Mouse (Mus musculus) kidney, postnatal 14 days (tissue): Measurements from ENCODE around the gene Napsa.
A peak's percentile ranks its signal among the peaks of the same experiment; 100 is the strongest.

Experiments
- DNase-seq: peaks from one replicate; pipeline ENCODE4 v3.0.0; 2022; ENCODE audit warnings: mixed read lengths

Gene Napsa

DNA sequence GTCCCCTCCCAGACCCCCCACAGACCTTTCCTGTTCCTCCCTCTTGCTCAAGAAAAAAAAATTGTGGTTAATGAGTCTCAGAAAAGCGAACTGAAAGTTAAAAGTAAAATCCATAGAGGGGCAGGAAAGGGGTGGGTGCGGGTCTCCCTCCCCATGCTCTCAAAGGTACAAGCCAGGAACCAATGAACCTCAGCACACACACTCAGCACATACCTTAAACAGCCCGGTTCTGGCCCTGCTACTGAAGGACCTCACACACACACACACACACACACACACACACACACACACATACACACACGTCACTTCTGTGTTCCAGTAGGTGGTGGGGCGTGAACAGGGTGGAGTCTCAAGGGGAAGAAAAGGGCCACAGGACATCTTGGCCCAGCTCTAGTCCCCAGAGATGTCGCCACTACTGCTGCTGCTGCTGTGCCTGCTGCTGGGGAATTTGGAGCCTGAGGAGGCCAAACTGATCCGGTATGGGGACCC lies at the start of gene Napsa:
Gene Napsa, plus strand, starts transcription at position 168 of the 489 bp plus-strand sequence.
- peak; percentile 79 for DNase-seq

DNA sequence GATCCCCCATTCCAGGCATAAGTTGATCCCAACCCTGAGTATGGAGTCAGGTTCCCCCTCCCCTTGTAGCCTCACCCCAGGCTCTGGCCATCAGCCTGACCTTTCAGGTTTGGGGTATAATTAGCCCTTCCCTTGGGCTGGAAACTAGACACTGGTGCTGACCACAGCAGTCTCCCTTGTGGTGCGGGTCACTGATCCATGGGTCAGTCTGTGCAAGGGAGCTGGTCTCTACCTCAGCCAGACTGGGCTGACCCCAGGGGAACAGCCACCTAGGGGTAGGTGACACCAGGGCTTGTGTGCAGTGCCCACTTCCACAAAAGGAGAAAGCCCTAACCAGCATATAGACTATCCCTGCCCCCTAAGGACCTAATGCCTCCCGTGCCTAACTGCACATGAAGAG lies 49.1 kb upstream of the Napsa start:
- DNase-seq: no peak

DNA sequence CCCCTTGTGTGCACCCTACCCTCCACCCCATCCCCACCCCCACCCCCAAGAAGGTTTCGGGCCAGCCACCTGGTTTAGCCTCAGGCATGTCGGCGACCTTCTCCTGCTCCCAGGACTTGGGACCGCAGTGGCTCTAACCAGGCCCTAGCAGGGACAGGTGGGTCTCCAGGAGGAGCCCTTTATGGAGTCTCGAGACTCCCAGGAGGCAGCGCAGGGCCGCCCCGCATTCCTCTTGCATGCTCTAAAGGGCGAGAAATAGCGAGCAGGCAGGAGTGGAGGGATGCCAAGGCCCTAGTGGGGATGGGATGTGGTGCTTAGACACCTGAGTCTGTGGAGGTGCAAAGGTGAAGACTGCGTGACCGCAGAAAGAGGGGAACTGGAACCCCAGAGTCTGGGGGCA lies 47.7 kb upstream of the Napsa start, which contains the start of gene Mybpc2:
Gene Mybpc2, minus strand, starts transcription at position 155 of the 400 bp plus-strand sequence.
- DNase-seq: peak; percentile 37

DNA sequence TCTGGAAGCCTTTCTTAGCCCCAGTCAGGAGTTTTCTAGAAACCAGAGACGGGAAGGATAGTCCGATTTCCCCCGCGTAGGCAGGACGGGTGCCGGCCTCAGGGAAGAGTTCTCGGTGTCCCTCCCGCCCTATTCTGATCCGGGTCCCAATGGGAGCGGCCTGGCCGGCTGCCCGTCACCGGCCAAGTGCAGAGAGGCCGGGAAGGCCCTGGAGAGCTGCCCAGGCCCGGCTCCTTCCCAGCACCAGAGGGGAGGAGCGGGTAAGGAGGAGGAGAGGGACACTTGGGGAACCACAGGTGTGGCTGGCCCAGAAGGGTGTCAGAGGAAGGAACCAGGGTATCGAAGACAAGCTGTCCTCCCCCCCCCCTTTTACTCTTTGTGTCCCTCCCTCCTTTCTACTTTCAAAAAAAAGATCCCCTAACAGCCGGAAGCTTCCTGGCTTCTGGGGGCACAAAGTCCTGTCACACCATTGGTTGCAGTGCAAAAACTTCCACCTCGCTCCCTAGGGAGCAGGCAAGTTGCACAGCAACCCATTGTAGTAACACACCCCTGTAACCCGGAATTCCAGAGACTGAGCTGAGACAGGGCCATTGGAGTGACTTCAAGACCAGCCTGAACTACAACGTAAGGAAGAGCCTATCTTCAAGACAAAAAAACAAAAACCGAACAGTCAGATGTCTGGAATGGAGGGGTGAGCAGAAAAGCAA lies 46.9 kb upstream of the Napsa start:
- DNase-seq: peak; percentile 93

DNA sequence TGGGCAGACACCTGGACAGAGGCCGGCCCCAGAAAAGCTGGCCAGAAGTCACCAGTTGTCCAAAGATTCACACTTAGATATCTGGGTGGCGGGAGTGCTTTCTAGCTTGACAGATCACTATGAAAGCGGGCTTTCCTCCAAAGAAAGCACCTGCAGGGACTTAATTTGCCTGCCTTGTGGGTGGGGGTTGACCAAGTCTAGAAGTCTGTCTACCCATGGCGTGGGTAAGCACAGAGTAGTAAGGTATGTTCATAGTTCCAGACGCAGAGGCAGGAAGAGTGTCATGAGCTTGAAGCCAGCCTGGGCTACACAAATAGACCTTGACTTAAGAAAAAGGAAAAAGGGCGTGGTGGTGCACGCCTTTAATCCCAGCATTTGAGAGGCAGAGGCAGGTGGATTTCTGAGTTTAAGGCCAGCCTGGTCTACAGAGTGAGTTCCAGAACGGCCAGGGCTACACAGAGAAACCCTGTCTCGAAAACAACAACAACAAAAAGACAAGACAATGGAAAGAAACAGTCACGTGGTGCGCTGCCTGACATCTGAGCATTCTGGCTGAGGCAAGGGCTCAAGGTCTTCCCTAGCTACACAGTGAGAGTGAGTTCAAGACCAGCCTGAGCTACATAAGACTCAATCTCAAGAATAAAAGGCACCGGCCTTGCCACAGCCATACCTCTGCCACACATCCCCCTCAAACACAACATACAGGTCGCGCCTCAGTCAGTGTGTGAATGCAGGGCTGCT lies 45.6 kb upstream of the Napsa start:
- DNase-seq: no peak

DNA sequence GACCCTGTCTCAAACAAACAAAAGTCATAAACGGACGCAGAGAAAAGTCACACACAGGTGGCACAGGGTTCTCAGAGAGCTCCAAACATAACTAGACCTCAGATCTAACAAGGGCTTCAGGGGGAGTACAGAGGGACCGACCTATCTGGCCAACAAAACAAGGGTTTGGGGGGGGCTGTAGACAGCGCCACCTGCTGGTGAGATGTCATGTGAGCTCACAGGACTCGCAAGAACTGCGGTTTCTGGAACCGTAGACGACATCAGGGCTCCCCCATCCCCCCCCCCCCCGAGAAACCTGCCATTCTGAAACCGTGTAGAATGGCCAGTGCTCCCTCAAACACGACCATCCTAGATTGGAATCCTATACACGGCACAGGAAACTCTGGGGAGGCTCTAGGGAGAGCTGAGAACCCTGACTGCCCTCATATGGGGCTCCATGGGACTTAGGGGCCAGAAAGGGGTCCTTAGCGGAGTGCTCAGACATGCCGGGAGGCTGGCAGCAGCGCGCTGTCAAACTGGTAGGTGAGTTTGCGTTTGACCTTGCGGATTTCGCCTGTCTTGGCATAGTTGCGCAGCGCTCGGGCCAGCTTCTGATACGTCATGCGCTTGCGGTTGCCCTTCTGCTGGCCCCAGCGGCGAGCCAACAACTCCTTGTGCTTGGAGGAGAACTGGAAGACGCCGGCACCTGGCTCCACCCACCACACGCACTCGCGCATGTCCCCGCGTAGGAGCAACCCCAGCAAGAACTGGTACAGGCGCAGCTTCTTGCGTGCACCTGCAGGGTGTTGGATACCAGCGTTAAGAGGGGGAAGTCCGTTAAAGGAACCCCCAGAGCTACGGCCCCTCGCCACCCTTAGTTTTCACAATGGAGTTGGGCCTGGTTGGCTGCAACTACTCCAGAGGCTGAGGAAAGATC lies 44.4 kb upstream of the Napsa start:
- peak; percentile 82 for DNase-seq

DNA sequence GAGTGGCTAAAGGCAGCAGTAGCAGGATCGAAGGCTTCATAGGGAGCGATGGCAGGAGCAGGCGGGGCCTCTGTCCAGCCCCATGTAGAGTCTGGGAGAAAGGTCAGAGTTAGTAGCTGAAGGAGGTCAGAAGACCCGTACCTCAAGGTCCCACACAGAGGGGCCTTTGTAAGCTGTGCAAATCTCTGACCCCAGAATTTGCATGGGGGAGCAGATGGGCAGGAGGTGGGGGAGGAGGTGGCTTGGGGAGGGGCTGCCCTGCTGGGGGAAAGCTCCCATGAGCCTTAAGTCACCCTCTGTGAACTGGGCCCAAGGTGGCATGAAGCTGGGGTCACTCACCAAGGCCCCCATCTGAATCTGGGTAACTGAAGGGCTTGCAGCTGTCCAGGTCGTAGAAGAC lies 42.7 kb upstream of the Napsa start:
- DNase-seq: no peak

DNA sequence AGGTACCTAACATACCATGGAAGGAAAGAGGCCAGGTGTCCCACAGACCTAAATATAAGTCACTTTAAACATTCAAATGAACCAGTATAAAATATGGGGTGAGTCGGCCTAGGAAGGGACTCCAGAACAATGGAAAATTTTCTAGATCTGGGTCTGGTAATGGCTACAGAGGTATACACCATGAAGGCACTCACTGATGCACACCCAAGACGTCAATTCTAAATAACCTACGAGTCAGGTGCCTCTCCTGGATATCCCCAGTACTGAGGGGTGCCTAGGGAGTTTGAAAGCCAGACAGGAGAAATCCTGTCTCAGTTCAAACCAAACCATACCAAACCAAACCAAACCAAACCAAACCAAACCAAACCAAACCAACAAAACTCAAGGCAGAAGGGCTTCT lies 41.7 kb upstream of the Napsa start:
- no peak for DNase-seq

DNA sequence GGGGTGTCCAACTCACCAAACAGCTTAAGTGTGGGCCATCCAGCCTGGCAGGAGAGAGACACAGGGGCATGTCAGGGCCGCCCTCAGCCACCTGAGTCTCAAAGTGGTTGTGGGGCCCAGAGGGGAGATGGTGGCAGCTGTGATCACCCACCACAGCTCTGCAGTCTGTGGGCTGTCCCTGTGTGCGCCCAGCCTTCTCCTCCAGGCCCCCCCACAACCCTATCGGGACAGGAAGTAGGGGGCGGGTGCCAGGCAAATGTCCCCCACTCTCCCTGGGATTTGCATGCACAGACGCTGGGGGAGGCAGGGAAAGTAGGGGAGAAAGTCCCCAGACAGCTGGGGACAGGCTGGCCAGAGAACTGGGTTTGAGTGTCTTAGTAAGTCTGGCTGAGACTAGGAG lies 41.0 kb upstream of the Napsa start:
- no peak for DNase-seq

DNA sequence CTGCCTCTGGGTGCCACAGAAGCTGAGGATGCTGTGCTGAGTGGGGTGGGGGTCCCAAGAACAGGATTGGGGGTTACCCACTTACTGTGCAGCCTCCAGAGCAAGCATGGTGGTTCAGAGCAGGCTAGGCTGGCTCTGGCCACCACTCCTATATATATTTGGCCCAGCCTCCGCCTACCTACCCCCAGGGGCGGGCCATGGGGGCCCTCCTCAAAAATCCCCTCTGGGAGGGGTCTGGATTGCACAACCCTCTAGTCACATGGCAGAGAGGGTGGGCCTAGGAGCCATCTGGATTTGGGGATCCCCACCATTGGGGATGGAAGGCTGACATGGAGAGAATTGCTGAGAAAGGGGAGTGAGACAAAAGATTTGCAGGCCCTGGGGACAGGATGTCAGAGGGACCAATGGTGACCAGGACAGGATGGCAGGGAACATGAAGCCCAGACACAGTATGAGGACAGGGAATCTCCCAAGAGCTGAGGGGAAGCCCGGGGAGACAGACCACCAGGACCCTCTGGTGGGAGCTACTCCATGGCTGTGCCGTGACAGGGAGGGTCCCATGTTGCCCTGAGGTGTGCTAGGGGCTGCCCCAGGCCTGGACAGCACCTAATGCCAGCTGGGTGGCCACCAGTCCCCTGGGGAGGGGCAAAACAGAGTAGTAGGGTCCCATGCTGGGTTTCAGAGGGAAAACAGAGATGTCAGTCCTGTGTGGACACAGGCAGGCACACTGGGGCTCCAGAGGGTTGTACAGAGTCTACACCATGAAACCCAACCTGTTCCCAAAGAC lies 40.0 kb upstream of the Napsa start, which contains the start of gene Spib:
Gene Spib, minus strand, starts transcription at position 126 of the 787 bp plus-strand sequence.
- DNase-seq: no peak

DNA sequence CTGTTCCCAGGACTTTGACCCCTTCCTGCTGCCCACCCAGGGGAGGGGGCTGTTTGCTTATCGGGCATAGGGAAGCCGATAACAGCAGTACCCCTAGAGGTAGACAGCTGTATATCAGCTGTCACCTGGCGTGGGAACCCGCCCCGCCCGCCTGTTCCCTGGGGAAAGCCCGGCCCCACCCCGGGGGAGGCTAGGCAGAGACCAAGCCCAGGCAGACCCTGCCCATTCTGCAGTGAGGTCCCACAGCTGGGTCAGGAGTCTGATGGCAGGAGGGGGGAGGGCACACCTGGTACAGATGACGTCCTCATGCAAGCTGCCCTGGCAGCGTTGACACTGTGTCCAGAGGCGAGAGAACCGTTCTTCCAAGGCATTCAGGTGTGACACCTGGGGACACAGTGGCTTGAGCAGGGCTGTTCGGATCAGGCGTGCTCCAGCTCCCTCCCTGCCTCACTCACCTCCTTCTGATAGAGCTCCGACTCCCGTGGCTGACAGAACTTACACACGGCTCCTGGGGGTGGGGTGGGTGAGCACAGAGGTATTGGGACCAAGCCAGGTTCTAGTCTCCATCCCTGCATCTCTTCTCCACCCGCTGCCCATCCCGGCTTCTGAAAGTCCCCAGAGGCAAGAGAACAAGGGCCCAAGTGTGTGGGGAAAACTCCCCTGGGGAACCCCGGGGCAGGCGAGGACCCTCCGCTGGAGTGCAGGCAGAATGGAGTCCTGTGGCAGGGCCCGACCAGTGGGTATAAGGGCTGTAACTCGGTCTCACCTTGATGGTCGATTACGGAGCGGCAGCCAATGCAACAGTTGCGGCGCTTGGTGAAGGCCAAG lies 39.0 kb upstream of the Napsa start:
- no peak for DNase-seq

DNA sequence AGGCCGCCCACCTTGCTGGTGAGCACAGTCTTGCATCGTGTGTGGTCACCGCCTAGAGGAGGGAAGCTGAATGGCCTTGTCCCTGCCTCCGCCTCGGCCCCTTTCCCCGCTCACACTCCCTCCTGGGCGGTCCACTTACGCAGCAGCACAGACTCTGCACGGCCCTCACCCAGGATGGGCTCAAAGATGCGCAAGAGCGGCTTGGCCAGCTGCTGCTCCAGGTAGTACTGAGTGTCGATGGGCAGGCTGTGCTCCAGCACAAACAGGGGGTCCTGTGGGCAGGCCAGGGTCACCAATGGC lies 38.5 kb upstream of the Napsa start:
- no peak for DNase-seq

DNA sequence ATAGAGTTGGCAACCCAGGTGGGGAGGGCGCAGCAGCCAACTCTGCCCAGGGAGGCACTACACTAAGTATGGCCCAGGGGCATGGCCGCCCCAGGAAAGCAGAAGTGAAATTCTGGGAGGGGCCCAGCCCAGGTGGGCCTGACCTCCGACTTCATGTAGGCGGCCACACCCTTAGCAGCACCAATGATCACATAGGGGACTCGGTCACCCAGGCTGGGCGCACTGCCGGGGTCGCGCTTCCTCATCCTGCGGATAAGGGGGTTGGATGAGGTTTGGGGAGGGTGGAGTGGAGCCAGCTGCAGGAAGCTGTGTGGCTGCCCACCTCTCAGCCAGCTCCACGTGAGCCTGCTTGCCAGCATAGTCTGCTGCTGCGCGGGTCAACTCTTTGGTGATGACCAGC lies 37.9 kb upstream of the Napsa start:
- no peak for DNase-seq

DNA sequence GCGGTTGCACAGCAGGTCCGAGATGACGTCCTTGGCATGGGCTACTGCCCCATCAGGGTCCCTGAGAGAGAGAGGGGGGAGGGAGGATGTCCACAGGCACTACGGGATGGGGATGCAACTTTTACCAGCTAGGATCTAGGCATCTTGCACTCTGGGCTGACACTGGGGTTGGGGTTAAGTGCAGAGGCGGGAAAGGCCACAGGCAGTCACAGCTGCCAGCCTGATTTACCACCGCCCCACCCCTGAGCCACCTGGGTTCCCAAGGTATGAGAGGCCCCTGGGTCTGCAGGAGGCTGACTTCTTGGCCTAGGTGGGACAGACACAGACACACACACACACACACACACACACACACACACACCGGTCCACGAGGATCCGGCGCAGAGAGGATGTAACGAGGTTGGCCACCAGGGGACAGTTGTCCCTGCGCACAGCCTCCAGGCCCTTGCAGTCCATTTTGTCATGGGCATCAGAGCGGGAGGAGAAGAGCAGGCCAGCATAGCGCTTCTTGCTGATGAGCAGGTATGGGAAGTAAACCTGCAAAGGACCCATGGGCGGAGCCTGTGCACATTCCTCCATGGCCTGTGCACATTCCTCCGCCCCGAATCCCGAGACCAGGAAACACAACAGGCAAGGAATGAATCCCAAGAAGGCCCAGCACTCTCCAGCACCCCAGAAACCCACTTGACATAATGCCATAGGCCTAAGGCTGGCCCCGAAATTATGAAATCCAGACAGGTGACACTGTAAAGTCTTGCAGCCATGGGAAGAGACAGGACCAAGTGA lies 37.3 kb upstream of the Napsa start:
- DNase-seq: no peak

DNA sequence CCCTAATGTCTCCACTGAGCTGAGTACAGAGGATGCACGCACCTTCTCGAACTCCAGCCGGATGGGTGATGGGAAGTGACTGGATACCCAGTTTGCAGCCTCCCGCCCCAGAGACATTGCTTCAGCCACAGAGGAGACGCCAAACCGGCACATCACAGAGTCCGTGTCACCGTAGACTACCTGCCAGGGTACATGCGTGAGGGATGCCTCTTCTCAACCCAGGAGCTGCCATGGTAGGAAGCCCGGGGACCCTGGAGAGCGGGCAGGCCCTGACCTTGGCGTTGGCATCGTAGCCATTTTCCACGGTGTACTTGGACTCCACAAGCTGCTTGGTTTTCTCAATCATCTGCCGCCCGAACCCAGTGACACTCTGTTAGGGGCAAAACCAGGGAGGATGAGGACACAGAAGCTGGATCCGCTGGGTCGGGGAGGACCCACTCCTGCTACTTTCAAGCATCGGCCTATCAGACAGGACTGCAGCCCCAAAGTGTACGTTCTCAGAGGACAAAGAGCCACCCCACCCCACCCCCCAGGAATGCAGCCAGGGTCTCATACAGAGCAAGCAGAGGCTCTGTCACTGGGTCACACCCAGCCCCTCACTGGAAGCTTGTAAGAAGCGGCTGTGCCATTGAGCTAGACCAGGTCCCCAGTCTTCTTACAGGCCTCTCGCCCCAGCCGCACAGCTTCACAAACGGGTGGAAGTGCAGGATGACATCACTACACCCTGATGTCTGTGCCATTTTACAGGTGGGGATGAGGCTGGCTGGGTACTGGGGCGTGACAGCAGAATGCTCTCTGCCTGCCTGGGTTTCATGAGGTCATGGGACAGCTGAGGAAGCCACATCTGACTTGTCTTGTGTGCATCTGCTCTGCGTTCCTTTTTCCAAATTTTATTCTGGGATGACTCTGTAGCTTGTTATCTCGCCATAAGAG lies 36.3 kb upstream of the Napsa start:
- DNase-seq: no peak

DNA sequence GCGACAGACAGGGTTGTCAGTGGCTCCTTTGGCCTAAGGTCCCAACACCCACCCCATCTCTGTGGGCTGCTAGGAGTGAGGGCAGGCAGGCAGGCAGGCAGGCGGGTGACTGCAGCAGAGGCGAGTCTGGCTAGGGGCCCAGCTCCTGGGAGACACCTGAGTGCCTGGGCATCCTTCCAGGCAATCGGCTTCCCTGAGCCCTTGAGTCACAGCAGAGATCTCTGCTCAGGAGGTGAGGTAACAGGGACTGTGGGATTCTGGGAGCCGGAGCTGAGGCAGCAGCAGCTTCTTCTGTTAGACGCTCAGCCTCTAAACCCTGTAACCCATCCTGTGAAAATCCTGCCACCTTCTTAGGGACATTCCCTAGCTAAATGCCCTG lies 35.6 kb upstream of the Napsa start:
- DNase-seq: peak; percentile 52

DNA sequence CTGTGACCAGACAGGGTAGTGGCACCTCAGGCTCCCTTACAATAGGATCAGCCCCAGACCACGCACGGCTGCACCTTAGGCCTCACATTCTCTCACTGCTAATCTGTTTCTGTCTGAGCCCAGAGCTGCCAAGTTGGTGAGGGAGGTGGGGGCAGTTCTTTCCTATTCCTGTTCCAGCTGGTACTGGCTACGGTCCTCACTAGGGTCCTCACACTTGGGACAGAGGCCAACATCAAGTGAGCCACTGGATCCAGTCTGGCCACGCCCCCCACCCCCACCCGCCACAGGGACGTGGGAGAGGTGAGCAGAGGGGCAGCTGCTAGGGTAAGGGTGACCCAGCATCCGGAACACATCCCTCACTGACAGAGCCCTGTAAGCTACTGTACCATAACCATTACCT lies 35.2 kb upstream of the Napsa start:
- DNase-seq: no peak

DNA sequence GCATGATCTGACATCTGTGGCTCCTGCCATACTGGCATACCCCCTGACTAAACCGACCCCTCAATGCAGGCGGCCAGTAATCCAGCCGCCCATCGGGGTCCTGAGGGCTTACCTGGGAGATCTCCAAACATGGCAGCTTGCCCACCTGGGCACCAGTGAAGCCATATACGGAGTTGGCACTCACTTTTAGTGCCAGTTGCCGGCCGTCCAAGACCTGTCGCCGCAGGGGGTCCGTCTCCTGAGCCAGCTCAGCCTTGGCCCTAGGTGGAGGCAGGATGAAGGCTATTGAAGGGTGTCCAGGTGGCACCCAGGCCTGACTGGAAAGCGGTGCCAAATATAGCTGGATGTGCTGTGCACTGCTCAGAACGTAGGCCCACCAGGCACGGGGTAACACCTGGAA lies 34.7 kb upstream of the Napsa start:
- DNase-seq: no peak

DNA sequence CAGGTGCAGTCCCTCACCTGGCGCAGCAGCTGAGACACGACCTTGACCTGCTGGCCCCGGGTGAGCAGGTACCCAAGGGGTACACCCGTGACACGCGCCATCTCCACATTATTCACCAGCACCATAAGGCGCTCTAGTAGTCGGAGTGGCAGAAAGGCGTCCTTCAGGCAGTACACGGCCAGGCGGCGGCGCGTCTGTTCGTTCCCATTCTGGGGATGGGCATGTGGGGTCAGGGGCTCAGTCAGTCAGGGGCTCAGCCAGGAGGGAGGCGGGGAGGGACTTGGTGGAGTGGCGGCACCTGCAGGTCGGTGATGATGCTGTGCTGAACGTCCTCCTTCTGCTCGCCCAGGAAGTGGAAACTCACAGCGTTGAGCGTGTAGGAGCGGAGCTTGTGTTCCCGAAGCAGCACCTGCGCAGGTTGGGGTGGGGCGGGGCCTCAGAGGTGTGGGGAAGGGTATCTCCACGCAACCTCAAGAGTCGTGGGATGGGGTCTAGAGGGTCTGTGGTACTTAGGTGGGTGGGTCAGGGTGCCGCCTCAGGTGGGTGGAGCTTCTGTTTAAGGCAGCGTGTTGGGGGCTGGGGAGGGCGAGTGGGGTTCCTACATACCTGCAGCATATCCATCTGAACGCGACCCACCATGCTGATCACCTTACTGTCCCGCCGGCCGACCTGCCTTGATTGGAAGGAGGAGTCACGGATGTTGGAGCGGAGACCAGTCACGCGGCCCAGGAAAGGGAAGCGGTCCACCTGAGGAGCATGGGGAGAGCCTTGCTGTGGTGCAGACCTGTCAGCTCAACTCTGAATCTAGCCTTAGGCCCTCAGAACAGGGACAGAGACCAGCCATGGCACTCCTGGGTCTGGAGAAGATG lies 33.2 kb upstream of the Napsa start:
- DNase-seq: no peak
